Mouse (Mus musculus): ENCODE results near the gene Cldn7.

Cldn7 gene

DNA sequence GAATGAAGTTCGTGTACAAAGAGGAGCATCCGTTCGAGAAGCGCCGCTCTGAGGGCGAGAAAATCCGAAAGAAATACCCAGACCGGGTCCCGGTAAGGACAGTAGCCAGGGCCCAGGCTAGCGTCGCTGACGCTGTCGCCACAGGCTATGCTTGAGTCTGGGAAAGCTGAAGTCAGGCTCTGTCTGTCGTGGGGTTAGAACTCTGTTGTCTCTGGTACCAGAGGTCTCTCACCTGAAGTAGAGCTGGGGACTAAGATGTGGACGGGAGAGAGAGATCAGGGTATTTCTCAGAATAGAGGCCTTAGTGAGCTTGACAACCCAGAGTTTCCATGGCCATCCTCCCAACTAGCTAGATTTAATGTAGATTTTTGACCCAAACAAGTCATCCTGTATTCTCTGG, 27.1 kb downstream of the Cldn7 start:
- no peak for DNase-seq (ENCODE audit: low spot score)

DNA sequence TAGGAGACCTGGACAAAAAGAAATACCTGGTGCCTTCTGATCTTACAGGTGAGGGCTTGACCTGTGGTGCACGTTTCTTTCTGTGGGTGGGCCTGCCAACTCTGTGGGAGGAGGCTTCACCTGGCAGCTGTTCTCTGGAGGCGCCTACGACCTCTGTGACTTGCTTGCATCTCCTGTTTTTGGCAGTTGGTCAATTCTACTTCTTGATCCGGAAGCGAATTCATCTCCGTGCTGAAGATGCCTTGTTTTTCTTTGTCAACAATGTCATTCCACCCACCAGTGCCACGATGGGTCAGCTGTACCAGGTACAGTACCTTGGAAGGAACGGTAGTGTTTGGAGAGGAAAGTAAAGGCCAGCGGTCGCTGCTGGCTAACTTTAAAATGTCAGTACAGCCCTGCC, 27.8 kb downstream of the Cldn7 start:
- DNase-seq (ENCODE audit: low spot score) = no peak

DNA sequence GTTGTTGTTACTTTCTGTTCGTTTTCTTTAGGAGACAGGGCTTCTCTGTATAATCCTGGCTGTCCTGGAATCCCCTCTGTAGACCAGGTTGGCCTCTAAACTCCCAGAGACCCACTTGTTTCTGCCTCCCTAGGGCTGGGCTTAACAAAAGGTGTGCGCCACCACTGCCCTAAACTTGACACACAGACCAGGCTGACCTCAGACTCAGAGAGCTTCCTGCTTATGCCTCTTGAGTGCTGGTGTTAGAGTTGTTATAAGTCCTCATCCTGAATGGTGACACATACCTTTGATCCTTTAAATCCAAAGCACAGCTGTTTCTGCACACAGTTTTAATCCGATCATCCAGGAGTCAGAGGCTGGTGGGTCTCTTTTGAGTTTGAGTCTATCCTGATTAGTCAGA, 28.4 kb downstream of the Cldn7 start:
- no peak for DNase-seq (ENCODE audit: low spot score)

DNA sequence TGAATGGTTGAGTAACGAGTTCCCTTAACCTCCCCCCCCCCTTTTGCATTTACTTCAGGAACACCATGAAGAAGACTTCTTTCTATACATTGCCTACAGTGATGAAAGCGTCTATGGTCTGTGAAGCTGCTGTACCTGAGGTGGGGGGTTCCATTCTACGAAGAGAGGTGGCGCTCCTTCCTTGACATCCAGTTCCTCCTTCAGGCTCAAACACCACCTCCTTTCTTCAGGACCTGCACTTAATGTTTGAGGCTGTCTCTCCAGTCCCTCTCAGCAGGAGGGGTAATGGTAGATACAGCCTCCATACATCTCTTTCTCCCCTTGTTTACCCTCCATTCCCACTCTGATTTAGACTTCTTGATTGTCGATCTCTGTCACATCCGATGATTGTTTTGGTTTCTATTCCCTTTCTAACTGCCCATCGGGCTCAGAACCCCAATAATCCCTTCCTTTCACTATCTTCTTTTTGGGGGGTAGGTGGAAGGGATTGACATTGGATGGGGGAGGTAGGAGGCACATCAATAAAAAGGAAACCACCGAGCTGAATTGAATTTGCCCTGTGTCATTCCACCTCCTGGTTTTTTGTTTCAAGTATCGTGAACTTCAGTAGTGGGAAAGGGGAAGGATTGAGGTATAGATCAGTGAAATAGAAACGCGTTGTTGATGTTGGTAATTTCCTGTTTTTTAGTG, 30.0 kb downstream of the Cldn7 start:
- DNase-seq (ENCODE audit: low spot score) = no peak

DNA sequence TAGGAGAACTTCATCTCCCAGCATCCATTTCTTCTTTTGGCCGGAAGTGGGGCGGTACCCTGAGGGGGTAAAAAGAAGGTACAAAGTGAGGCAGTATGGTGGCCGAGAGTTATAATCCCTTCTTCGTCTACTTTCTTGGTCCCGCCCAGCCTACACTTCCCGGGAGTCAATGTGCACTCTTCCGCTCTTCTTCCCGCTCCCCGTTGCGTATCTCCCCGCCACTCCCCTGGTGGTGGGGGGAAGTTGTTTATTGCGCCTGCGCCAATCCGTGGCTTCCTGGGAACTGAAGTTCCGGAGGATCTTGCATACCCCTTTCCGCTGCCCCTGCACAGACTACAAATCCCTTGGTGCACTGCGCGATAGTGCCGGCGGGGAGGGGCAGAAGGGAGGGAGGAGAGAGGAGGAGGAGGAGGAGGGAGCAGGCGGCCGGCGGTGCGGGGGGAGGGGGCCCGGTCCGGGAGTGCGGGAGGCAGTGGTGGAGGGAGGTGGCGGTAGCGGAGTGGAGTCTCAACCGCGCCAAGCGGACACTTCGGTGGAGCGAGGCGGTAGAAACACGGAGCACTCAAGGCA, 30.9 kb downstream of the Cldn7 start, which contains the start of gene Phf23:
Gene Phf23, plus strand, starts transcription at position 387 of the 570 bp plus-strand sequence.
- DNase-seq (ENCODE audit: low spot score) = peak; percentile 99

DNA sequence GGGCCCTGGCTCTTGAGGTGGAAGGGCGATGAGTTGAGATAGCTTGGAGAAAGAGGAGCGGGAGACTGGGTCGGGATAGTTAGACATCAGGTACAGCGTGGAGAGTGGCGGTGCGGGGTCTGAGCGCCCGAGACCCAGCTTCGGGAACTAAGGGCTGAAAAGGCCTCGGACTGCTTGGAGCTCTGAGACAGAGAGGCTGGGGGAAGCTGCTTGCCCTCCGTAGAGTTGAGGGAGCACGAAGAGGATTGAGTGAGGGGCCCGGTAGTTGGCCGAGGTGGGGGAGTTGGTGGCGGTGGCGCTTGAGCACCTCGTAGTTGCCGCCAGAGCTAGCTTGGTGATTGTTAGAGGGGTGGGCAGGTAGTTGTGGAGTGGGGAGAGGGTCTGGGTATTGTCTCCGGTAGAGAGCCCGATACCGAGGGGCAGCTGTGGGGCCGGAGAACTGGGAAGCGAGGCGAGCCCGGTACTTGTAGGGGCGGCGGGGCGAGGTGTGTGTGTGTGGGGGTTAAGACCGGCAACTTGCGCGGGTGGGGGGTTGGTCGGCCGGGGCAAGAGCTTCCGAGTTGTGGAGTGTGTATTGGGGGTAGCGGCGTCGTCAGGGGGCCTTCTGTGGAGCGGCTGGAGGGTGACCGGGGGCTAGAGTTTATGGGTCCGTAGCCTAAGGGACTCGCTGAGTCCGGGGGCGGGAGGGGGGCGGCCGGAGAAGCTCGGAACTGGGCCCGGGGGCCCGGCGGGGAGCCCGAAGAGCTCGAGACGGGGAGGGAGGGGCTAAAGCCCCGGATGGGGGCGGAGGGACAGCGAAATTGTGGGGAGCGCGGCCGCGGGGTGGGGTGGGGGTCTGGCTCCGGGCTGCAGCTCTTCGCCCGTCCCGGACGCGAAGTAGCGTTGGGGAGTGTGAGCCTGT, 31.8 kb downstream of the Cldn7 start:
- no peak for DNase-seq (ENCODE audit: low spot score)

DNA sequence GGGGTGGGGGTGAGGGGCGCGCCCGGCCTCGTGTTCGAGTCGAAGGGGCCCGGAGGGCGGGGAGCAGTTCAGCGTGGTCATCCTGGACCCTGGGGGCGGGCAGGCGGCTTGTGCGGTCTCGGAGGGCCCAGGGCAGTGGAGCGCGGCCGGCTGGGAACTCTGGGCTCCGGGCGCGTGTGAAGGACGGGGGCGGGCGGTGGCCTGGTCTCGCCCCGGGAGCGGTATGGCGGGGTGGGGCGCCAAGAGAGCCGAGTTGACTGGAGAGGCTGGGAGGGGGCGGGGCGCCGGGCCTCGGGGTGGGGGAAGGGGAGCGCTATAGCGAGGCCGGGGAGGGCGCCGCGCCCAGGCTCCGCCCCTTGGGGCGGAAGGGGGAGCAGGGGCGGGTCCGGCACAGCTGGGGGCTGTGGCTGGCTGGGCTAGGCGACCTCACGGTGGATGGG, 32.5 kb downstream of the Cldn7 start:
- DNase-seq (ENCODE audit: low spot score) = peak; percentile 88

DNA sequence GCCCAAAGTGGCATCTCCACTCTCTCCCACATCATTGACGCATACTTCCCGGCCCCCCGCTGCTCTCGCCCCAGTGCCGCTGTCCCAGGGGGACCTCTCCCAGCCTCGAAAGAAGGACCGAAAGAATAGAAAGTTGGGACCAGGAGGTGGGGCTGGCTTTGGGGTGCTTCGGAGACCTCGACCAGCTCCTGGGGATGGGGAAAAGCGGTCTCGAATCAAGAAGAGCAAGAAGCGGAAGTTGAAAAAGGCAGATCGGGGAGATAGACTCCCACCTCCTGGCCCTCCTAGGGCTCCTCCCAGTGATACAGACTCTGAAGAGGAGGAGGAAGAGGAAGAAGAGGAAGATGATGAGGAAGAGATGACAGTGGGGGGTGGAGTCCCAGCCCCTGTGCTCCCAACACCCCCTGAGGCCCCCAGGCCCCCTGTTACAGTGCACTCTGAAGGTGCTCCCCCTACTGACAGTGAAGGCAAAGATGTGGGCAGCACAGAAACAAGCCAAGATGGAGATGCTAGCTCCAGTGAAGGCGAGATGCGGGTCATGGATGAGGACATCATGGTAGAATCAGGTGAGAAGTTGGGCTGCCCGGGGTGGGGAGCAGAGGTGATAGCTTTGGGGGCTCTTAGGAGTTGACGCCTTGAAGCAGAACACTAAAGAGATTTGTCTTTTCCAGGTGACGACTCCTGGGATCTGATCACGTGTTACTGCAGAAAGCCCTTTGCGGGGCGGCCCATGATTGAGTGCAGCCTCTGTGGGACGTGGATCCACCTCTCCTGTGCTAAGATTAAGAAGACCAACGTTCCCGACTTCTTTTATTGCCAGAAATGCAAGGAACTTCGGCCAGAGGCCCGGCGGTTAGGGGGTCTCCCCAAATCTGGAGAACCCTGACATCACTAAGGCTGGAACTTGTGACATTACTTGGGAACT, 34.2 kb downstream of the Cldn7 start:
- no peak for DNase-seq (ENCODE audit: low spot score)

DNA sequence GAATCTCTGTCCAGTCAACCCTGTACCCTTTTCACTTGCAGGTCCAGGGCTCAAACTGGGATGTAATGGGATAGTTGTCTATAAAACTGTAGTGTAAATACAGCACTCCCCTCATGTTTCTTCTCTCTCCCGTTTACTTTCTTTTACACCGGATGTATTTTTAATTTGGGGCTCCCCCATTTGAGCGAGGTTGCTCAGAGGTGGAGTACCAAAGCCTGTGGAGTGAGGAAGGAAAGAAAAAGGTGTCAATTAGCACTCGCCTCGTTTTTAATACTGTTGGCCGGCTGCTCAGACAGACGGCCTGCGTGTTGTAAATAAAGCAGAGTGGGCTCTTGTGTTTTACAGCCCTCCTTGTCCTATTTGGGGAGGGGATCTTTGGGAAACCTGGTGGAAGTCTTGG, 35.1 kb downstream of the Cldn7 start:
- DNase-seq (ENCODE audit: low spot score) = no peak

DNA sequence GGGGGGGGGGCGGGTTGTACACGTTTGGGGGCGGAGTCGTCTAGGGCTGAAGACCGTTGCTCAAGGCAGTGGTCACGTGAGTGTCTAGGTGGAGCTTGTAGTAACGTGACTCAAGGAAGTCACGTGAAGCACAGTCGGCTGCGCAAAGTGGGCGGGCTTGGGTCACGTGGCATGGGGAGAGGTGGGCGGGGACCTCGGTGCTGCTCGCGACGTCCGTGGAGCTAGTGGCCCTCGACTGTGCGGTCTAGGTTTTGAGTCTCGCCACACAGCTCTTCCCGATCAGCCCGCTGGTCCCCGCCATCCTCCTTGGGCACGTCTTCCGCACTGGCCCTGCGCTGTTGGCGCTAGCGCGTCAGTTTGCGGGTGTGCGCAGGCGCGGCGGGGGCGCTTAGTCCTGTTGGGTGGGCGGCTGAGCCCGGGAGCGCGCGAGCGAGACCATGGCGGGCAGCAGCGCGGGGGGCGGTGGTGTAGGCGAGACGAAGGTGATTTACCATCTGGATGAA, 35.9 kb downstream of the Cldn7 start, which contains the start of gene Dvl2:
Gene Dvl2, plus strand, starts transcription at position 200 of the 503 bp plus-strand sequence.
- peak; percentile 90 for DNase-seq (ENCODE audit: low spot score)

DNA sequence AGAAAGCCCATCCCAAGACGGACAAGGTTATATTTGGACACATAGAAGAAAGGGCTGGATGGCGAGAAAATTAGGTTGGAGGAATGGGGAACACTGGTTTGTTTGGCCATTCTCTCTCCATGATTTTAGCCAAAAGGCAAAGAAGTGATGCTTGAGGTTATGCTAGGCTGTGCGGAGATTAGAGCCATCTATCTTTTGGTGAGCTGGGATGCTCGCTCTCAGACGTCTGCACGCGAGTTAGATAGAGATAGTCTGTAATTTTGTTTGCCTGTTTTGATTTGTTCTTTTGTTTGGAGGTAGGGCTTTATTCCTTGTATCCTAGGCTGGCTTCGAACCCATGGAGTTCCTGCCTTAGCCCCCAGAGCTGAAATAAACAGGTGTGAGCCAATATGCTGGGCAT, 36.6 kb downstream of the Cldn7 start:
- DNase-seq (ENCODE audit: low spot score) = no peak

DNA sequence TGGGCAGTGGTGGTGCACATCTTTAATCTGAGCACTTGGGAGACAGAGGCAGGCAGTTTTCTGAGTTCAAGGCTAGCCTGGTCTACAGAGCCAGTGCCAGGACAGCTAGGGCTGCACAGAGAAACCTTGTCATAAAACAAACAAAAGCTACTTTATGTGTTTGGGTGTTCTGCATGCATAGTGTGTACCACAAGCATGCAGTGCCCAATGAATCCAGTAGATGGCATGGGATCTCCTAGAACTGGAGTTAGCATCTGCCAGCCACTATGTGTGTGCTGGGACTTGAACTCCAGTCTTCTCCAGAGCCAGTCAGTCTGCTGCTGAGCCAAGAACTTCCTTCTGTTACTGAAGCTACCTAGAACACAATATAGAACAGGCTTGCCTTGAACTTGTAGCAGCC, 37.3 kb downstream of the Cldn7 start:
- no peak for DNase-seq (ENCODE audit: low spot score)

DNA sequence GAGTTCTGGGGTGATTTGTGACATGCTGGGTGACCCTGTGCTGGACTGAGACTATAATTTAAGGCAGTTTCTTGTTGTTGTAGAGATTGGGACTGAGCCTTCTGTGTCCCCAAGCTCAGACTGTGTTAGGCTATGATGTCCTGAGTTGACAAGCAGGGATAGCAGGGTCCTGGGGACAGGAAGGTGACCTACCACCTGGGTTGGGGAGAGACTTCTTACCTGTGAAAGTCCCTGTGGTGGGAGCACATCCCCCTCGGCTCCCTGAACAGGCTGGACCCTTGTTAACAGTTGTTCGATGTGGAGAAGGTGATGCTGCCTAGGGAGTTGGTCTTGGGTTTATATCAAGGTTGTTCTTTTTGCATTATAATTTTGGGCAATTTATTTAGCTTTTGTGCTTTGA, 37.9 kb downstream of the Cldn7 start:
- DNase-seq (ENCODE audit: low spot score) = no peak

DNA sequence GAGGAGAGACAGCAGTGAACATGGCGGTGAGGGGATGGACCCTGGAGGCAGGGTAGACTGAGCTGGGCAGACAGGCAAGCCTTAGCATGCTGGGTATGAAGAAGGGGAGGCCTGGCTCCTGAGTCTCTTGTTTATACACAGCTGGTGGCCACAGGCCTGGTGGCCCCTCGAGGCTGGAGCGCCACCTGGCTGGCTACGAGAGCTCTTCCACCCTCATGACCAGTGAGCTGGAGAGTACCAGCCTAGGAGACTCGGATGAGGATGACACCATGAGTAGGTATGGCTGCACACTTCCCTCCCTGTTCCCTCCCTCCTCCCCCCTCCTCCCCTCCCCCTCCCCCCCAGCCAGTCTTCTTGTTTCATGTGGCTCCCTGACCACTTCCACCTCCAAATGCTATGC, 40.9 kb downstream of the Cldn7 start:
- no peak for DNase-seq (ENCODE audit: low spot score)

DNA sequence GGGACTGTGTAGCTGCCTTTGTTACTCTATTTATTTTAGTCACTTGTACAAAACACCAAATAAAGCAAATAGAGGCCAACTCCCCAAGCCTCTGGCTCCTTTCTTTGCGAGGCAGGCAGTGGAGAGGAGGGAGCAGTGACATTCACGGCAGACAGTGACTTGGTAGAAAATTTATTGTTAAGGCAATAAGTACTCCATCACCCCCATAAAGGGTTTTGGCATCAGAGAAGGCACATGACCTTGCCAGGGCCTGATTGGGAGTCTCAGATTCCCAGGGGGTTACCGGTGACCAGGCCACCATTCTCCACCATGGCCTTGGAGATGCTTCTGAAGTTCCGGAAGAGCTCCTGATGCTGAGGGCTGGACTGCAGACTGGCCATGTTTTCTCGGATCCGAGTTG, 45.5 kb downstream of the Cldn7 start:
- DNase-seq (ENCODE audit: low spot score) = no peak

DNA sequence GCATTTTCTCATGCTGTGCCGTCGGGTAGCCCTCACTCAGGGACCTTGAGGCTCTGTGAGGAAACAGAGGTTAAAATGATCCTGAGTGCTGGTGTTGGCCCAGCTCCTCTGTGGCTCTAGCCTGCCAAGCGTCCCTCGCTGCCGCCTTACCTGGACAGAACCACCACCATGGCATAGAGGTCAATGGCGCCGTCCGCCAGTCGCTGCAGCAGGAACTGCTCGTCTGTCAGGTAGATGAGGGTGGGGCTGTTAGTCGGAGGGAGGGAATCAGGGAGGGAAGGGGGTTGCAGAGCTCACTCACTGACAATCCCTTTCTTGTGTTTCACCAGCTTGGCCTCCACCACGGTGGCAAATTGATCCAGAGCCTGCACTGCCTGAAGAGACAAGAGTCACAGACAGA, 46.0 kb downstream of the Cldn7 start:
- DNase-seq (ENCODE audit: low spot score) = no peak

DNA sequence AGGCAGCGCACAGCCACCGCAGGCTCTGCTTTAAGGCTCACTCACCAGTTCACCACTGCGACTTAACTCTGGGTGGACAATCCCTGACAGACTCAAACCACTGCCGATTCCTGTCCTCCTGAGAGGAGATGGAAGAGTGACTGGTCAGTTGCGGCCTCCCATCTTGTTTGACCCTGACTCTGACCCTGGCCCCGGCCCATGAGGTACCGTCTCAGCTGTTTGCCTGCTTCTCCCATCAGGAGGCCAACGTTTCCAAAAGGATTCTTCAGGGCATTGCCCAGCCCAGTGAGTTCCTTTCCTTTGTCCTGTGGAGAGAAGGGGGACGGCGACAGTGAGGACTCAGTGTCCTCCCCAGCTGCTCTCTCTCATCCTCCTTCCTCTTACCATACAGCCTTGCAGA, 46.4 kb downstream of the Cldn7 start:
- no peak for DNase-seq (ENCODE audit: low spot score)

DNA sequence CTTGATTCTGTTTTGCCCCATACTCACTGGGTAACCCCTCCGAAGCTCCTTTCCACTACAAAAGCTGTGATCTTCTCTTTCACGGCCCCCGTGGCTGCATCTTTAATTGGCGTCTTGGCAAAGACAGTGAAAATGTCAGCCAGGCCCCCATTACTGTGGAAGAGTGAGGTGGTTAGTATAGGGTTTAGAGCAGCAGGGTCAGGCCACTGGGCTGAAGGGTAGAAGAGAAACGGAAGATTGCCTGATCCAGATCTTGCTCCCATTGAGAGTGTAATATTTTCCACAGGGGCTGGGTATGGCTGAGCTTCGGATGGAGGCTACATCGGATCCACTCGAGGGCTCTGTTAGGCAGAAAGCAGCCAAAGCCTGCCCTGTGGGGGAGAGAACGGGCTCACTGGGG, 48.4 kb downstream of the Cldn7 start:
- DNase-seq (ENCODE audit: low spot score) = no peak

DNA sequence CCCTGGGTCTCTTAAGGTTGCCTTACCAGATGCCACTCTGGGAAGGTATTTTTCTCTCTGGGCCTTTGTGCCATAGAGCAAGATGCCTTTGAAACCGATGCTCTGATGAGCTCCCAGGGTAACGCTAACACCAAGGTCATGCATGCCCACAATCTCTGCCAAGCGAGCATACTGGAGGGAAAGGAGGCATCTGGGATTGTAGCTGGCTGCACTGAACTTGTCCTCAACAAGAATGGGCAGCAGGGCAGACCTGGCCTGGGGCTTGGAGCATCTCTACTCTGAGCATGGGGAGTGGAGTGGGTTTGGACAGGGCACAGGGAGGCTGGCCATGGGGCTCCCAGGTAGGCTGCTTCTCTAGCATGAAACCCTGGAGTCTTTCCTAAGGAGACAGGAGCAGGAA, 48.8 kb downstream of the Cldn7 start:
- DNase-seq (ENCODE audit: low spot score) = no peak

DNA sequence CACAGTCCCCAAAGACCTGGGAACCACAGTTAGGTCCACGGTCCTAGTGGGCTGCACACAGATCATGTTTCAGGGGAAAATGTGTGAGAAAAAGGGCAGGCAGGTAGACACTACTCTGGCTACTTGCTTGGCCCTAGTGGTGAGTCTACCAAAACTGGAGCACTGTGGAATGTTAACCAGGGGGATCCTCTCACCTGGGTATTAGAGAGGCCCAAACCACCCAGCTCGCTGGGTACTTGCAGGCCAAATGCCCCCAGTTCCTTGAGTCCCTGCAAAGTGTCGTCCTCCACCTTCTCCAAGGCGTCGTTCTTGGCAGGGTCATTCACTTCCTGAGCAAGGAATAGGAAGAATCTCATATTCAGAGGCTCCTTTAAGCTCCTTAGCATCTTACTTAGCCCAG, 49.5 kb downstream of the Cldn7 start:
- DNase-seq (ENCODE audit: low spot score) = no peak

DNA sequence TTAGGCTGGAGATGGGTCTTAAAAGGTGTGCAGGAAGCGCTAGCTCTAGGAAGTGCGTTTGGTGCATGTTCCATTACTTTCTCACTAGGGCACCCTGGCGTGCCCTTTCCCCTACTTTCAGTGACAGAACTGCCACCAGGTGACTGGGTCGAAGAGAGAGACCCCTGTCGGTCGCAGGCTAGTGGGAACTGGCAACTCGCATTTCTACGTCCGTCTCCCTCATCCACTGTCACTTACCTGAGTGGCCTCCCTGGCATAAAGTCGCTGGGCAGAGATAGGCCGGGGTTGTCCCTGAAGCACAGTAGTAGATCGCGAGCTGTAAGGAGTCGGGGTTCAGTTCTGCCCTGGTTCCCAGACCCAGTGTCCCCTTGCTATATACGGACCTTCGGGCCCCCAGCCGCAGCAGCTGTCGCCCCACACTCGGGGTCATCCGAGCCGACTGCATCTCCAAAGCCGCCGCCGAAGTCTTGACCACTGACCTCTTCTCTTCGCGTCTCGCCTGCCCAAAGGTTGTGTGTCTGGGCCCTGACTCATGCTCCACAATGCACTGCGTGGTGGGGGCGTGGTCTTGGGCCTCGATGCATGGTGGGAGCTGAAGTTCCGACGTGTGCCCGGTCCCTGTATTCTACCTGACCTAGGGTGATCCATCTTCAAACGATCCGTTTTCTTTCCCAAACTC, 50.4 kb downstream of the Cldn7 start, which contains the start of gene Acadvl:
Gene Acadvl, minus strand, starts transcription at position 532 of the 679 bp plus-strand sequence.
- DNase-seq (ENCODE audit: low spot score) = peak; percentile 78
